Mouse (Mus musculus) CH12.LX (cell line): ENCODE measurements around the gene Zranb3. TPM values are rescaled to one million over a fixed set of nuclear protein-coding genes. Genes with fewer than 3 reads are reported as not detected.

Experiments used
- DNase-seq: peaks from one replicate; pipeline ENCODE4 v3.0.0-alpha.2; 2013; ENCODE audit errors: extremely low read depth
- H3K27ac ChIP-seq: 2 replicates; pipeline ENCODE4 v1.5.1; 2012; ENCODE audit warnings: low read depth, mild to moderate bottlenecking, control low read depth, moderate library complexity; ENCODE audit not compliant: insufficient read depth
- H3K27me3 ChIP-seq: replicated peaks from 2 replicates; pipeline ENCODE3; 2012; ENCODE audit warnings: inconsistent platforms
- H3K36me3 ChIP-seq, 2 experiments: replicated peaks in 1 of 2; 2 replicates each; pipeline versions ENCODE3 to v1.6.1; 2012; ENCODE audit warnings: inconsistent platforms in 1 of 2, low read length in 1 of 2, mild to moderate bottlenecking in 1 of 2, mixed read lengths in 1 of 2, moderate library complexity in 1 of 2; ENCODE audit not compliant: control insufficient read depth in 1 of 2, insufficient read depth in 1 of 2
- H3K4me1 ChIP-seq, 2 experiments: 2 replicates each; pipeline ENCODE4 v1.6.1; 2012; ENCODE audit warnings: inconsistent platforms in 1 of 2, moderate library complexity in 1 of 2; ENCODE audit not compliant: insufficient read depth in 2 of 2, control insufficient read depth in 1 of 2
- H3K4me2 ChIP-seq: 2 replicates; pipeline ENCODE4 v1.6.1; 2012; ENCODE audit warnings: low read depth, mild to moderate bottlenecking, control low read depth; ENCODE audit not compliant: poor library complexity, insufficient read depth, severe bottlenecking
- H3K4me3 ChIP-seq, 3 experiments: fragments of 150-350 bp in 1 of 3; sonication (generic) in 1 of 3; replicated peaks in 1 of 3; 2 replicates each; pipeline versions ENCODE3 to v1.5.1; 2011 to 2012; ENCODE audit warnings: low read depth in 2 of 3, low read length in 2 of 3, mild to moderate bottlenecking in 2 of 3, moderate library complexity in 2 of 3, control low read depth in 1 of 3, improper control_type of control experiment in 1 of 3, inconsistent platforms in 1 of 3, mixed read lengths in 1 of 3; ENCODE audit not compliant: poor library complexity in 1 of 3
- H3K79me2 ChIP-seq: replicated peaks from 2 replicates; pipeline ENCODE4 v1.6.1; 2012; ENCODE audit warnings: mild to moderate bottlenecking, moderate library complexity; ENCODE audit not compliant: control insufficient read depth, poor library complexity, insufficient read depth, severe bottlenecking; ENCODE audit errors: extremely low read depth
- H3K9ac ChIP-seq: 2 replicates; pipeline ENCODE4 v1.6.1; 2012; ENCODE audit warnings: low read depth, mild to moderate bottlenecking, control low read depth, moderate library complexity; ENCODE audit not compliant: insufficient read depth
- H3K9me3 ChIP-seq: replicated peaks from 2 replicates; pipeline ENCODE3; 2012; ENCODE audit warnings: low read length, inconsistent platforms, mixed read lengths
- E2F4 ChIP-seq: IDR thresholded peaks from 2 replicates; pipeline ENCODE4 v1.6.1; 2011; ENCODE audit warnings: low read depth, low read length, improper control_type of control experiment; ENCODE audit not compliant: insufficient replicate concordance
- HCFC1 ChIP-seq: IDR thresholded peaks from 2 replicates; pipeline ENCODE4 v1.6.1; 2012; ENCODE audit warnings: low read depth, mild to moderate bottlenecking, inconsistent platforms, low read length, improper control_type of control experiment
- JUN ChIP-seq: IDR thresholded peaks from 2 replicates; pipeline ENCODE4 v1.6.1; 2011; ENCODE audit warnings: low read depth, mild to moderate bottlenecking, low read length, improper control_type of control experiment, moderate library complexity; ENCODE audit not compliant: insufficient read depth
- MAX ChIP-seq: IDR thresholded peaks from 2 replicates; pipeline ENCODE4 v1.6.1; 2011; ENCODE audit warnings: low read length, improper control_type of control experiment
- MAZ ChIP-seq: IDR thresholded peaks from 2 replicates; pipeline ENCODE4 v1.6.1; 2012; ENCODE audit warnings: low read depth, mild to moderate bottlenecking, inconsistent platforms, low read length, improper control_type of control experiment, moderate library complexity
- MYC ChIP-seq: IDR thresholded peaks from 2 replicates; pipeline ENCODE4 v1.6.1; 2011; ENCODE audit warnings: low read depth, mild to moderate bottlenecking, improper control_type of control experiment, low read length
- POLR2AphosphoS2 ChIP-seq: IDR thresholded peaks from 2 replicates; pipeline ENCODE4 v1.6.1; 2011; ENCODE audit warnings: low read depth, low read length, improper control_type of control experiment
- RCOR1 ChIP-seq: conservative IDR thresholded peaks from 2 replicates; pipeline ENCODE4 v1.6.1; 2012; ENCODE audit warnings: low read depth, mild to moderate bottlenecking, inconsistent platforms, low read length, improper control_type of control experiment
- TCF12 ChIP-seq: IDR thresholded peaks from 2 replicates; pipeline ENCODE4 v1.6.1; 2014; ENCODE audit warnings: low read depth, mild to moderate bottlenecking, inconsistent platforms, low read length, improper control_type of control experiment
- USF1 ChIP-seq: IDR thresholded peaks from 2 replicates; pipeline ENCODE4 v1.6.1; 2014; ENCODE audit warnings: low read depth, mild to moderate bottlenecking, inconsistent platforms, low read length, improper control_type of control experiment
- USF2 ChIP-seq: conservative IDR thresholded peaks from 2 replicates; pipeline ENCODE4 v1.6.1; 2011; ENCODE audit warnings: low read depth, low read length, improper control_type of control experiment
- ZC3H11A ChIP-seq: IDR thresholded peaks from 2 replicates; pipeline ENCODE4 v1.6.1; 2012; ENCODE audit warnings: low read depth, mild to moderate bottlenecking, inconsistent platforms, low read length, improper control_type of control experiment
- ZKSCAN1 ChIP-seq: IDR thresholded peaks from 2 replicates; pipeline ENCODE4 v1.6.1; 2012; ENCODE audit warnings: low read depth, inconsistent platforms, low read length, improper control_type of control experiment, borderline replicate concordance
- dilution Hi-C: fragments of 300-500 bp; cut with MboI; formaldehyde crosslinking; loops from 2 replicates; pipeline ENCODE4 v1.14.3; 2020; ENCODE audit warnings: low sequenced_read_pairs; ENCODE audit not compliant: extremely low pct_unique_long_range_greater_than_20kb, extremely low pct_ligation_motif_present
- in situ Hi-C: fragments of 300-500 bp; cut with MboI; formaldehyde crosslinking; loops from 3 replicates; pipeline ENCODE4 v1.14.3; 2019; ENCODE audit warnings: low sequenced_read_pairs, low pct_ligation_motif_present, low pct_unique_long_range_greater_than_20kb, mixed read lengths
- polyA plus RNA-seq: library from polyadenylated mRNA; unstranded; fragments of >175 nt; gene quantifications from 2 replicates; pipeline ENCODE4 v1.2.1, GENCODE M21; 2012; ENCODE audit warnings: low read depth; ENCODE audit not compliant: insufficient read length
- total RNA-seq, 2 experiments: library from RNA; depleted of rRNA; stranded (reverse); fragments of 300-350 nt in 1 of 2; fragments of >200 nt in 1 of 2; gene quantifications; 2 replicates each; pipeline ENCODE4 v1.2.3; 2012 to 2014

The Zranb3 gene
- total and polyA plus RNA-seq, 3 experiments, result 9.9 to 13.6 (median 12.4) TPM

DNA sequence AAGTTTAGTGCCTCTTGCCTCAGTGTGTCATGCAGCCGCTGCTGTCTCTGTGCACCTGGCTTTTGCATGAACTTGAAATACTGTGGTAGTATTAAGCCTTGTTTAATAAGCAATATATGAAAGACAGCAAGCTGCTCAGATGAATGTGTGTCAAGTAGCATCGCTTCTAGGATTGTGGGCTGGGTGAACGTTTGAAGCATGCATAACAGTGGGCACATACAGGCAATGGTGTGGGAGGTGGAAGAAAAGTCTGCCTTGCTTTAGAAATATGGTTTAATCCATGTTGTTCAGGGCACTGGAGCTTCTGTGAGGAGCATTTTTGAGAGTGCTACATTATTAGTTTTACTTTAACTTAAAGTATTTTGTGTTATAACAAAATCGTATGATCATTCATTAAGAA is 109.0 kb downstream of the Zranb3 start:
- no peaks in the 10 kb centered on the region for H3K27me3 ChIP-seq
- no peak overlapping the region for H3K27ac ChIP-seq
- no peak for DNase-seq
- H3K4me1 ChIP-seq, result no peaks in the 10 kb centered on the region
- no peaks in the 10 kb centered on the region for H3K9me3 ChIP-seq
- TF ChIP-seq E2F4 (no peak), USF1 (no peak), MAZ (no peak), RCOR1 (no peak), TCF12 (no peak), ZKSCAN1 (no peak)
- H3K9ac ChIP-seq, result no peak overlapping the region
- in situ Hi-C loops, result no loop called here
- dilution Hi-C loops, result no loop called here
- peaks cover 5 to 50% of the 10 kb centered on the region in 2 experiments for H3K36me3 ChIP-seq
- H3K79me2 ChIP-seq, result no peaks in the 10 kb centered on the region
- no peak overlapping the region for H3K4me2 ChIP-seq
- H3K4me3 ChIP-seq, result no peak overlapping the region

DNA sequence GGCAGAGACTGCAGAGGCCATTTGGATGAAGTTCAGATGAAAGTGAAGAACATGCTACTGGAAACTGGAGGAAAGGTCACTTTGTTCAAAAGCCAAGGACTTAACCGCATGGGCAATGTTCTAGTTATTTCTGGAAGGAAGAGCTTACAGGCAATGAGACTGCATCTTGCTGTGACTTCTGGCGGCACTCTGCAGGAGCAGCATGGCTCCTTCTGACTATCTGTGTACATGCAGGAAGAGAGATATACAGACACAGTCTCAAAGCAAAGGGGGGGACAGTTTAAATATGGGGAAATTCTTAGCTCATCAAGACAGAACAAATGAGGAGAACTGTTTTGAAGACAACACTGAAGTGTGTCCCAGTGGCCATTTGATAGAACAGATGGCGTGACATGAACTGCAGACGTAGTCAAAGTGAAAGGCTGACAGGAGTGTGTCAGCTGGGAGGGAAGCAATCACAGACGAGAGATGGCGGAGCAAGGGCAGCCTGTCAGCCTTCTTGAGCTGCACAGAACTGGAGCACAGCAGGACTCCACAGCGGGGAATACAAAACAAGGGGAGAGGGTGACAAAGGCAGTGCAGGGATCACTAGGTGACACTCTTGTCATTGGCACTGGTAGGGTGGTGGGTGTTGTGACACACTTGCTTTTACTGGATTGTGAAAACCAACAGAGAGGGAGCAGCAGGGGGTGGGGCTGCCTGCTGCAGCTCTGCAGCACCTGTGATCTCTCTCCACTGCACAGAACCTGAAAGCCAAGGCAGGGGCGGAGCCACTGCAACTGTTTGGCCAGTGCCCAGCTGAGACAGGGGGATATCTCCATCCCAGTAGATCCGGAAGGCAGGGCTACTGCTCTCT is 112.7 kb downstream of the Zranb3 start:
- Histone ChIP-seq H3K36me3 (peaks cover 8 to 61% of the 10 kb centered on the region in 2 experiments), H3K9me3 (no peaks in the 10 kb centered on the region), H3K79me2 (no peaks in the 10 kb centered on the region), H3K4me2 (no peak overlapping the region), H3K27me3 (no peaks in the 10 kb centered on the region), H3K27ac (no peak overlapping the region), H3K4me1 (no peaks in the 10 kb centered on the region), H3K4me3 (no peak overlapping the region), H3K9ac (no peak overlapping the region)
- in situ Hi-C loops, result no loop called here
- dilution Hi-C loops, result no loop called here
- TF ChIP-seq POLR2AphosphoS2 (no peak), USF2 (no peak), HCFC1 (no peak), ZC3H11A (no peak), JUN (no peak), MAX (no peak), E2F4 (no peak), MYC (no peak)
- no peak for DNase-seq
